Mouse (Mus musculus) mammary gland, adult 2 months (tissue): ENCODE data around the gene Gli2. TPM values are rescaled to one million over a fixed set of nuclear protein-coding genes. Genes with fewer than 3 reads are reported as not detected.

Experiments used
- polyA plus RNA-seq: library from polyadenylated mRNA; depleted of rRNA; stranded (reverse); fragments of >200 nt; gene quantifications from 2 replicates; pipeline ENCODE4 v1.2.3, GENCODE M21; 2012; ENCODE audit warnings: low replicate concordance; rRNA removed

Gene Gli2
- 5.2 and 6.0 TPM in 2 replicates for polyA plus RNA-seq

GRCm38 (mm10) chr1:119053402-119053841 lies at the start of gene Gli2:
Gene Gli2 (minus strand): TSS chr1:119053619.

